Mouse (Mus musculus): ENCODE data around the gene Boc.

GRCm38 (mm10) chr16:44543098-44543497 is 15.6 kb downstream of the Boc start:
- no peak for TF ChIP-seq CTCF (IDR thresholded peaks at IDR 0.05; ENCODE audit: low read depth, low read length)
- TF ChIP-seq POLR2A (IDR thresholded peaks at IDR 0.05; ENCODE audit: insufficient read depth, low read length): no peak
- TF ChIP-seq EP300 (IDR thresholded peaks at IDR 0.05; ENCODE audit: insufficient read depth, low read depth, low read length): no peak

Measured in ES-Bruce4 (cell line).